Mouse (Mus musculus) ES-Bruce4 (cell line): ENCODE measurements around the gene Adssl1.

Experiments used
- CTCF ChIP-seq: IDR thresholded peaks from one replicate; pipeline ENCODE4 v1.8.1; 2011; ENCODE audit warnings: low read depth, low read length
- POLR2A ChIP-seq: IDR thresholded peaks from one replicate; pipeline ENCODE4 v1.8.1; 2011; ENCODE audit warnings: low read length; ENCODE audit not compliant: insufficient read depth

GRCm38 (mm10) chr12:112619686-112620353 lies at the start of gene Adssl1:
- no peak for TF ChIP-seq POLR2A
- TF ChIP-seq CTCF: no peak
